Mouse (Mus musculus) left cerebral cortex, adult 8-10 months (tissue): ENCODE data around the gene Gemin8. TPM values are rescaled to one million over a fixed set of nuclear protein-coding genes. Genes with fewer than 3 reads are reported as not detected.

Source experiments
- DNase-seq, 2 experiments: peaks; one replicate each; pipeline ENCODE4 v3.0.0; 2022; ENCODE audit warnings: low spot score in 2 of 2
- total RNA-seq, 4 experiments: library from RNA; stranded (reverse); gene quantifications; 2 replicates each; pipeline ENCODE4 v1.2.4; 2022

The Gemin8 gene
- 10 to 100 TPM; 13.2 to 16.9 (median 16.0) TPM for total RNA-seq

DNA sequence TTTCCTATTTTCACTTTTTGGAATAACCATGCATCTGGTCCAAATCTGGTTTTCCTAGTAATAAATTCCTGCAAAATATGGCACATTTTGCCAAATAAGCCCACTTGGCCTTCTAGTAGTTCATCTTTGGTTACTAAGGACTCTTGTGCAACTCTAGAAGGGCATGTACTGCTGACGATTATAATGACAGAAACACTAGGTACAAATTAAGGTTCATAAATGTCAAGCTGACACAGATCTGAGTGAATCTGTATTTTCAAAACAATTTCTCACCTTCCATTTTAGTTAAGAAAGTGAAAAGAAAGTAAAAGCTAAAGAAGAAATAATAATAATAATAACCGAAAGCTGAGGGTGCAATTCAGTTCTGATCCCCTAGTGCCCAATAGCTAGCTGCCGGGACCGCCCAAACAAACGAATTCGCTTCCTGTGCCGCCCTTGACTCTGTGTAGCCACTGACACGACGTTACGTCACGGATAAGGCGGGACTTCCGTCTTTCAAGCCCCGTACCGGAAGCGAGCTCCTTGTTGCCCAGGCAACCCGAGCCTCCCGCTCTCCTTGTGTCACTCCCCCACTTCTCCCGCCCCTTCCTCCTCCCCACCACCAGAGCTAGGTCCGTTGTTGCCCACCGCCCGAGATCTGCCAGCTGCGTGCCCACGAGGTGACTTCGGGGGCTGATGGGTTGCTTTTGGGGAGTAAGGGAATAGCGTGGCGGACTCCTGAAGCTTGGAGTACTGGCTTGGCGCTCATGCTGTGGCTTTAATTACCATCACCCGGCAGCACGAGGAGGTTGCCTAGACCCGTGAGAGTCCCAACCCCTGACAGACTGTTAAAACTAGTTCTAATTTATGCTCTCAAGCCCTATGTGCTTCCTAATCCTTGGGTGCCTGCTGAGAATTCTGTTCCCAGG is at the start of gene Gemin8:
Gene Gemin8 (plus strand): TSS at position 563 of the 908 bp plus-strand sequence.
- peak; percentile 81 to 94 for DNase-seq

DNA sequence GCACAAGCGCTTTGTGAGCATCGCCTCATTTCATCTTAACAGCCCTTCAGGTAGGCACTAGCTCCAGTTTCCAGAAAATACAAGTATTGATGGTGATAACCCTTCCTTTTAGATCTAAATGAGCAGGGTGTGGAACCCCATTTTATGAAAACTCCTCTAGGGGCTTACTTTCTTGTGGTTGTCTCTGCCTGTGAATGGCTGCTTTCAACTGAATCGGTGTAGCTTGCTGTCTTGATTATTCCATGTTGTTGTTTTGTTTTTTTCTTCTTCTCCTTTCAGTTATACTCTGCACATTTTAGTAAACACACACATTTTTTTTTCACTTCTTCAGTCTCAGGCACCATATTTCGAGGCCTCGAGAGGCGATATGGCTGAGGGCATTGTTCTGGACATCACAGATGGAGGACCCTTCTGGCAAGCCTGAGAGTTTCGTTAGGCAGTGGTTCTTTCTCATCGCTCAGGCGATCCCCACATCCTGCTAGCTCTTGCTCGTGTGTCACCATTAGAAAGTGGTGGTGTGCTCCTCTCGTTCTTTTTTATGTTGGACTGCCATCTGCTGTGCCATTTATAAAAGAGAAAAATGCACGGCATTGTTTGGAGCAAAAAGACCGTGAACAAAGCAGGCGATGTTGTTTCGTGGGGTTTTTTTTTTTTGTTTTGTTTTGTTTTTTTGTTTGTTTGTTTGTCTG is 23.0 kb upstream of the Gemin8 start:
- peak in 1 of 2 experiments; percentile 8 for DNase-seq

DNA sequence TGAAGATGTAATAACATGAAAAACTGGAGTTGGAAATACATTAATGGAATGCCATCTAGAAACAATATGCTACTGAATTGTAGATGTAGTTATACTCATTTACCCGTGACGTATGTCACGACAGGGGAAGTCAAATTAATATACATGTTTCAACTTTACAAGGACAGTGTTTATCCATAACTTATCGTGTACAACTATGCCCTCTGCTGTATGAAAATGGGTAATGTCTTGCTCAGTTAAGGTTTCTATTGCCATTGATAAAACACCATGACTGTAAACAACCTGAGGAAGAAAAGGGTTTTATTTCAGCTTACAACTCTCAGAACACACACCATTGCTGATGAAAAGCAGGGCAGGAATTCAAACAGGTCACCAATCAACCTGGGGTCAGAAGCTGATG is 7.5 kb upstream of the Gemin8 start:
- DNase-seq = no peak

DNA sequence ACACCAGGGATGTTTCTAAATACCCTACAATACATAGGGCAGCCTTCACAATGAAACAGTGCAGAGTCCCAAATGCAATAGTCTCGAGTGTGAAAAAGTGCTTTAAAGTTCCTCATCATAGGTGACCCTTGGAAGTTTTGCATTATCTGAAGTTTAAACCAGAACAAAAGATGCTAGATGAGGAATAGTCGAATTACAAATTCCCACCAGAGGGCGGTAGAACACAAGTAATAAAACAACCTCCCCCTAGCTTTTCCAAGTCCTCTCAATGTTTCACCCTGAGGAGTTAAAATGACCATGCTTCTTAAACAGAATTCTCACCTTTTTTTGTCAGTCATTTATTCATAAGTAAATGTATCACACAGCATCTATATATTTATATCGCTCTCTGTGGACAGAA is 2.9 kb upstream of the Gemin8 start:
- no peak for DNase-seq

DNA sequence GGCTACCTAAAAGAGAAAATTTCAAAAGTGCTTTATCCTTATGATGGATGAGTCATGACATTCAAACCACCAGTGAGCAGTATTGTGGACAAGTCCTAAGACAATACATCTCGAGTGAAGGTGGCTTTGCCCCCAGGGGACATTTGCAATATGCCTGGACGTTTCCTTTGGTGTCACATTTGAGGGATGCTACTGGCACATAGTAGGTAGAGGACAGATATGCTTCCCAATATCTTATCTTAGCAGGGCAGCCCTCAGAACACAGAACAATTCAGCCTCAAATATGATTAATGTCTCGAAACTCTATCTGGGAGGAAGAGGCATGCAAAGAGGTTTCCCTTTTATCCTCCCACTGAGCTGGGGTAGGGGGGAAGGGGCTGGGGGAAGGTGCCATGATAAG is 2.3 kb upstream of the Gemin8 start:
- DNase-seq = no peak

DNA sequence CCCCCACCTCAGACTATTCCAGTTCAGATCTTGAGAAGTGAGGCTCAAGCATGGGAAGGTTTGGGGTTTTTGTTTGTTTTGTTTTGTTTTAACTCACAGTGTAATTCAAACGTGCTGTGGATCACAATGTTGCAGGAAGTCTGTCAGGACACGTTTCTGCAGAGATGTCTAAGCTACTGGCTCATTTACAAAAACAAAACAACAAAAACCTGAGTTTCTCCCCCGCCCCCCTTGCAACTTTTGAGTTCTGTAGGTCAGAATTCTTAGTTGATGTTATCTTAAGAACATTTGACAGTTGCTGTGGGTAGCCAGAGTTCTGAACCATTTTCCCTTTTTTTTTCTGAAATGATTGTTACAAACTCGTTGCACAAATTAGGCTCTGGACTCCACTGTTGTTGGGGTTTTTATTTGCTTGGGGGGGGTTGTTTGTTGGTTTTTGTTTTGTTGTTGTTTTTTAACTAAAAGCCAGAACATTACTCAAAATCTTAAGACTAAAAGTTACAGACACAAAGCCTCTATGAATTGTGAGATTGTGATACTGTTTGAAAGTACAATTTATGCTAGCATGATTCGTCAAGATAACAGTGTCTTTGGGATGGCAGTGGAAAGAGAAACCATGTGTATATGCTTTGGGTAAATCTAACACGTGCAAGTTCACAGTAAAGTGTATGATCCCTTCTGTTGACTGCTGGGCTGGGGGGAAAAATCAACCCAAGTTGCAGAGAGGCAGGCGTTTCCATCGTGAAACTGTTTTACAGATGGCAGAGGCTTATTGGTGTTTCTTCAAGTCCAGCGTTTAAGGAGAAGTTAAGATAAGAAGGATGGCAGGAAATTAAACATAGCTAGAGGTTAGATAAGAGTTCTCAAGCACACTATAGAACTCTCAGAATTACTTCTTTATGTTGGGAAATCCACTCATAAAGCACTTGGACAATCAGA is 815 bp downstream of the Gemin8 start:
- DNase-seq = no peak

DNA sequence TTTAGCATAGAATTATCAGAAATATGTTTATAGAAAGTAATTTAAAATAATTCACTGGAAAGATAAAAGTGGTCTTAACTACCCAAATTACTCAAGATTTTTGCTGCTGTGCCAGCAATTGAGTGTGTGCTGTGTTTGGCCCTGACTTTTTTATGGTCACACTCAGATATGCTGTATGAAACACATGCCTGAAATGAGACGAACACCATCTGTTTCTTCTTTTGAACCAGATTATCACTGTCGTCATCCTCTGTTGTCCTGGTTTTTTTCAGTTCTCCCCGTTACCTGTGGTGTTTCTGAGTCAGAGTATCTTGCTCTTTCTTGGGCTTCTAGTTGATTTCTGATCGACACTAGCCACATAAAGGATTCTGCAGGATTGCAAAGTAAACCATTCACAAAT is 1.8 kb downstream of the Gemin8 start:
- no peak for DNase-seq

DNA sequence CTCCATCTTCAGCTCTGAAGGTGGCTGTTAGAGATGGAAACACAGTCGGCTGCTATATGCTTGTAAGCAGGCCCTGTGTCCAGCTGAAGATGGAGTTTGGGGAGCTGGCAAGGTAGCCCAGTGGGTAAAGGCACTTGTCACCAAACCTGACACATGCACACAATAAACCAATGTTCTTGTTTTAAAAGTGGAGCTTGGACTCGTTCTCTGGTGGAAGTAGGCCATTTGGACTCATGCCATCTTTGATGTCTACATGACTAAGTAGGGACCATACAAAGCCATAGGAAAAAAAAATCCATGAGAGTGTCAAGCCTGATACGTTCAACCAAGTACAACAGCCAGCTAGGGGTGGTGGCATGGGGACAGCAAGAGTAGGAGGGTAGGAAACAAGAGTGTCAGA is 2.4 kb downstream of the Gemin8 start:
- no peak for DNase-seq

DNA sequence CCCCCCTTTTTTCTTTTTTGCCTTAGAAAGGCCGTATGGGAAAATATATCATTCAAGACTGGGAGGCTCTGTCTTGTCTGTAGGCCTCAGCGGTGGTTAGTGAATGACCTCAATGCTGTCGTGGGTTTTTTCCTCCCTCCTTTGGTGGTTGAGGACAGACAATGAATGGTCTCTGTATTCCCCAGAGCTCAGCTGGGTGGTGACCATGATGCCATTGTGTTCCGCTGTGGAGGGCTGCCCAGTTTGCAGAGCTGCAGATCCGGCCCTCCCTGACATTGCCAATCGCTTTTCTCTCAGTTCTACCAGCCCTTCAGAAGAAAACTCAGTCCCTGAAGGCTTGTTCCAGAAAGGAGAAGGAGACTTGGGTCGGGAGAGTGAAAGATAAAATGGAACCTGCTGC is 3.5 kb downstream of the Gemin8 start:
- DNase-seq = peak in 1 of 2 experiments; percentile 66

DNA sequence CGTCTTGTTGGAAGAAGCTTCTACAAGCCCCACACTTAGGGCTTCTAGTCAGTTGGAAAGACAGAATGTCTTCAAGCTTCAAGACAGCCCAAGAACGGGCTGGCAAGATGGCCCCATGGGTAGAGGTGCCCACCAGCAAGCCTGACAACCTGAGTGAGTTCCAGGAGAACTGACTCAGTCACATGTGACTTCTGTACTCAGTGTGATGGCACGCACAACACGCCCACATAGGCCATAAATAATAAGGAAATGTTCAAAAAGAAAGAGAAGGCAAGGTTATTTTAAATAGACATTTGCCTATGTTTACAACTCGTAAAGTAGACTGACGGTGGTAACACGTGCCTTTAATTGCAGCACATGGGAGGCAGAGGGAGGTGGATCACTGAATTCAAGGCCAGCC is 7.7 kb downstream of the Gemin8 start:
- DNase-seq = no peak

DNA sequence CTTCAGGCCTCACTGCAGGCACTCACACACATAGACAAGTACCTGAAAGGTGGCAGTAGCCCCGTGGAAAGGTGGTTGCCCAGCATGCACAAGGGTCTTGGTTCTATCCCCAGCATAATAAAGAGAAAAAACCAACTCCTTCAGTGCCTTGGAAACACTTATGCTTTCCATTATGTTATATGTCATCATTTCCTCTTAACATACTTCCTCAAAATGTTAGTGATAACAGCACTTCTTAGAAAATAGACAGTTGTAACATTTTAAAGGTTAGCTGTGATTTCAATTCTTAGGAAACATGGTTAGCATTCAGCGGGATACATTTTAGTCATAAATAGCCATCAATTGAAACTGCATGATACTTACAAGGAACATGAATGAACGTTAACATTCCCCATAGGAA is 12.8 kb downstream of the Gemin8 start:
- no peak for DNase-seq

DNA sequence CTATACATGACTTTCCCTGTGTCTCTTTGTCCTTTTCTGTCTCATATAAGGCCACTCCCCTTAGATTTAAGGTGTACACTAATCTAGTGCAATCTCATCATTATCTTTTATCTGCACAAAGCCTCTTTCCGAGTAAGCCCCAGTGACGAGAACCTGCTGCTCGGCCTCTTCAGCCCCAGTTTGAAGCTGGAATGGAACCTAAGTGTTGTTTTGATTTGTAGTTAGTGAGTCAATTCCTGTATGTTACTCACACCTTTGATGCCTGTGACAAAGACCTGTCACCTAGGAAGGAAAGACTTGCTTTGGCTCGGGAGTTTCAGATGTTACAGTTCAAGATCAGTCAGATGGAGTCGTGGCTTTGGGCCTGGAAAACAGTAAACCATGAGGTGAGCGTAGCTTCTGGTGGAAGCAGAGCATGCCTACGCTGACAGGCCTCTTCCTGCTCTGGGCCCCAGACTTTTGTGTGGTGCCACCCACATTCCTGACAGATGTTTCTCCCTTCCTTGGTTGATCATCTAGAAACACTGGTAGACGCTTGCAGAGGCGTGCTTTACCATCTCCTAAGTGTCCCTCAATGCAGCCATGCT is 15.2 kb downstream of the Gemin8 start:
- DNase-seq = no peak

DNA sequence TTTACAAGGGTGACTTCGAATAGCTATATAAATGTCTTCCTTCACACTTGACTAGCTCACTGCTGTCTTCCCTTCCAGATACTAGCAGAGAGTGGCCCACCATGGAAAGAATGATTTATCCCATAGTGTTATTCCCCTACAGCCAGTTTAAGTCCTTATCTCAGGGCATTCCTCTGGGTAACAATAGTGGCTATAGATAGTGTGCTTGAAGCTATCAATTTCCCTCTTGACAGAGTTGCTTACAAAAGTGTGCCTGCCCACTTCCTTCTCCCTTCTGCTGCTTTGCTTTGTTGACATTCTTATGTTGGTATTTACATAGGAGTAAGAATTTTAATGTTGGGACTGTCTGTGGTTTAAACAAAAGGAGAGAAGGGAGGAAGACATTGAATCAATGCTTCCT is 17.5 kb downstream of the Gemin8 start:
- DNase-seq = no peak

DNA sequence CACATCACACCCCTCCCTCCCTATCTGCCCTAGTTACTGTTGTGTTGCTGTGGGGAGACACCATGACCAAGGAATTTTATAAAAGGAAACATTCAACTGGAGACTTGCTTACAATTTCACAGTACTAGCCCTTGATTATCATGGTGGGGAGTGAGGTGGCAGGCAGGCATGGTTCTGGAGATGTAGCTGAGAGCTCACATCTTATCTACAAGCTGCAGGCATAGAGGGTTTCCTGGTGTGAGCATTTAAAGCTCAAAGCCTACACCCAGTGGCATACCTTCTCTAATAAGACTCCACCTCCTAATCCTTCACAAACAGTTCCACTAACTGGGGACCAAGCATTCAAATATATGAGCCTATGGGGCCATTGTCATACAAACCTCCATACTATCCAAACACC is 26.1 kb downstream of the Gemin8 start:
- DNase-seq = no peak

DNA sequence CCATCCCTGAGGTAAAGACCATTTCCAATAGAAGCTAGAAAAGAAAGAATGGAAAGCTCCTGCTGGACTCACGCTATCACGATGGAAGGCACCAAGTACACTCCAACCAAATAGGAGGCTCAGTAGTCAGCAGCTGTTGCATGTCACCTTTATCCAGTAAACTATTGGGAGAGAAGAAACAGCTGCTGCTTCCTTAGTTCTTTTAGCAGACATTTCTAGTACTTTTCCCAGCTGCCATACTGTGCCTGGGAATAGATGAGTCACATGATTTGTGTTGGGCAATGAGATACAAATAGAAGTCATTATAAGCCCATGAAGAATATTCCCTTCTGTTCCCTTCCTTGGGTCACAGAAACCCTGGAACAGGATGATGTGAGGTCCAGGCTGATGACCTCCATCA is 28.0 kb downstream of the Gemin8 start:
- DNase-seq = no peak

DNA sequence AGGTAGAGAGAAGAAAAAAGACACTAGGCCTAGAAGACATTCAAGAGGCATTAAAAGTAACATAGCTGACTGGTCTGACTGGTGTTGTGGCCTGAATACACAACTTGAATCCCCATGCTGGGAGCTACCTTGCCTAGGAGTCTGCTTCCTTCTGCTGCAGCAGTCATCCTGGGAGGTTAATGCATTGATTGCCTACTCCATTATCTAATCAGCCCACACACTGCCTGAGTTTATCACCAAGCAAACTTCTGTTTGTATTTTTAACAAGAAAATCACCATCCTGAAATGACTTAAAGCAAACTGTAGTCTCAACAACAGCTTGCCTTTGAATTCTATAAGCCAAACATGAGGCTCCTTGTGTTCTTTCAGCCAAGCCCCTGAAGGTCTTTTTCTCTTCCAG is 29.6 kb downstream of the Gemin8 start:
- DNase-seq = no peak

DNA sequence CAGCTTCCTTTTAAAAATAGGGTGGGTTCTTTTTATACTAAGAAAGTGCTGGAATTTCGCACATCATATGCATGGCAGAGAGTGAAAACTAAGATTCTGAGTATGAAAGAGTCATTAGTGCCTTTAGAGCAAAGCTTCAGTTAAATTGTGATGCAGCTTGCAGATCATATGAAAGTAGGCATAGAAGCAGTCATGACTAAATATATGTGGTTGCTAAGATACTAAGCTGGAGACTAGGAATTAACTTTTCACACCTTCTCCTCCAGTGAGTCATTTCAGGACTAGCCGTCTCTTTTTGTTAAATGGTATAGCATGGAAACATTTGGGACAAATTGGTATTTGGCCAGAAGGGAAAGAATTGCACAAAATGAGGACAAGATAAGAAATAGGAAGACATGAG is 44.3 kb downstream of the Gemin8 start:
- peak in 1 of 2 experiments; percentile 27 for DNase-seq

DNA sequence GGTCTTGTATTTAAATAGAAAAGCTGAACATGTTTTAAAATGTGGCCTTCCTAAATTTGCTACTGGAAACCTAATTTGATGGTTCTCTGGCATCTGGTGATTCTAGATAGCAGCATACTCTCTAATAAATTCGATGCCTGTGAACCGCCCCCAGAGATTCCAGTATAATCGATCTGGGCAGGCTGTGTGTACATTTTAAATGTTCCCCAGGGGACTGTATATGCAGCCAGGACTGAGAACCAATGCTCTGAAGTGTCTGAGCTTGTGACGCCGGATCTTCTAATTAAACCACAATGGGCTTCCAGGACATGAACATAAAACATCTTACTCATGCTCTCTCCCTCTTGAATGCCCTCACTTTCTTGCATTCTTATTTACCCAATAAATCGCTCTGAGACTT is 46.0 kb downstream of the Gemin8 start:
- no peak for DNase-seq

DNA sequence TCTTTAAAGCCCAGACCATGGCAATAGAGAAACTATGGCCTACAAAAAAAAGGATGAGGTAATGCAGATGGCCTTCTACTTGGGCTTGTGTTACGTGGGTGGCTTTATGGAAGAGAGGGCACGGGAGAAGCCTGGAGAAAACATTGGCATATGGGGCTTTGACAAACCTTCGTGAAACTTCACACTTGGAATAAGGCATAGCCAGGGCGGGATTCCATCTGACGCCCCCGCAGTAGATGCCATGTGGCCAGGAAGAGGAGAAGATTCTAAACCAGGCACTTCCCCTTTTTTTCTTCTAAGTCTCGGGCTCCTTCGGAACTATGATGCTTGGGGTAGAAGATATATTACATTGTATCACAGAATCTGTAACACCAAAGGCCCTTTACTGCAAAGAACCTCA is 46.5 kb downstream of the Gemin8 start:
- DNase-seq = peak in 1 of 2 experiments; percentile 80

DNA sequence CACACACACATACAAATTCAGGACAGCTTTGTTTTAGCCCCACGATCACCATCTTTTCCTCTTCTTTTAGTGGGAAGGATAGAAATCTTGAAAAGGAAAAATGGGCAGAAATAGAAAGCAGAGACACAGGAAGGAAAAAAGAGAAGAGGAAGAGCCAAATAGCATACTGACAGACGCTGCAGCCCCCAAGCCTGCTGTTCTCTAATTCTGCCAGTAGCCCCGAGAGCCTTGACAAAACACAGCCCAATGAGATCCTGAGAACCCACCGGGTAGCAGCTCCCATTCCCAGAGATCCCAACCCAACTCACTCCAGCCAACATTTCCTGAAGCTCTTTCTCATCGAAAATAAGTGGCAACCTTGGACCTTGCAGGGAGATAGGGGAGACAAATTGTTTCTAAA is 49.1 kb downstream of the Gemin8 start:
- no peak for DNase-seq

DNA sequence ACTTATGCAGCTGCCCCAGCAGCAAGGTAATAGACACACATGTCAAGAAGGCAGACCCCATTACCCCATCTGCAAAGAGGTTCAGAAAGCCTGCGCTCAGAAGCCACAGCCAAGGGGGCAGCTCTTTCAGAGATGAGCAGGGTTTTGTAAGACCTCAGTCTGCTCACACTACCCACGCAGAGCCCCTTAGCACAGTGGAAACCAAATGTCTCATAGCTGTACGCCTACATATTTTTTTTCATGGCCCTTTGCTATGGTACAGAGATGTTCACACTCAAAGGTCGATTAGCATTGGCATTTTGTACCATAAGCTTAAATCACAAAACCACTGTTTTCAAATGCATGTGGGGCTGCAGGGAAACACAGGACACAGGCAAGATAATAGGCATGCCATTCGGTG is 56.6 kb downstream of the Gemin8 start:
- DNase-seq = no peak
